Mouse (Mus musculus): ENCODE measurements at regions not wholly inside any gene's neighbourhood (a gene's known extent, or its start where the extent isn't known, plus 50 kb on each side); places are given as distances from the start of the nearest gene placed in this dataset.

GRCm38 (mm10) chr15:26953818-26954385 lies 58.5 kb upstream of the Fbxl7 start:
- 25% methylated on average over 10 of the region's 10 CpGs for WGBS
- Histone ChIP-seq H3K9ac (replicated peaks; ENCODE audit: low read length) (no peak overlapping the region), H3K4me3 (ENCODE audit: low read length) (no peak overlapping the region), H3K36me3 (ENCODE audit: insufficient read depth, low read length) (no peaks in the 10 kb centered on the region), H3K27me3 (ENCODE audit: insufficient read depth, low read length) (no peaks in the 10 kb centered on the region), H3K4me2 (ENCODE audit: low read depth, low read length) (no peak overlapping the region), H3K4me1 (ENCODE audit: insufficient read depth, low read length) (no peaks in the 10 kb centered on the region), H3K9me3 (ENCODE audit: low read length) (no peaks in the 10 kb centered on the region), H3K27ac (no peak overlapping the region)
- ATAC-seq: no peak
- TF ChIP-seq CTCF (IDR thresholded peaks at IDR 0.05; ENCODE audit: low read depth): no peak
- no peak for DNase-seq (ENCODE audit: low spot score)

- DNase-seq (ENCODE audit: low spot score) (no peak), ATAC-seq (no peak)
- no peak for TF ChIP-seq CTCF (IDR thresholded peaks at IDR 0.05; ENCODE audit: low read depth)
- Histone ChIP-seq H3K36me3 (ENCODE audit: insufficient read depth, low read length) (no peaks in the 10 kb centered on the region), H3K9ac (replicated peaks; ENCODE audit: low read length) (no peak overlapping the region), H3K9me3 (ENCODE audit: low read length) (no peaks in the 10 kb centered on the region), H3K27me3 (ENCODE audit: insufficient read depth, low read length) (no peaks in the 10 kb centered on the region), H3K4me1 (ENCODE audit: insufficient read depth, low read length) (no peaks in the 10 kb centered on the region), H3K27ac (no peak overlapping the region), H3K4me2 (ENCODE audit: low read depth, low read length) (no peak overlapping the region), H3K4me3 (ENCODE audit: low read length) (no peak overlapping the region)
- 84% methylated on average over 2 of the region's 2 CpGs for WGBS
Observed at GRCm38 (mm10) chr15:26958980-26959379, 63.6 kb upstream of the Fbxl7 start.

- Histone ChIP-seq H3K36me3 (ENCODE audit: insufficient read depth, low read length) (no peaks in the 10 kb centered on the region), H3K9ac (replicated peaks; ENCODE audit: low read length) (no peak overlapping the region), H3K27ac (no peak overlapping the region), H3K4me2 (ENCODE audit: low read depth, low read length) (no peak overlapping the region), H3K4me3 (ENCODE audit: low read length) (no peak overlapping the region), H3K4me1 (ENCODE audit: insufficient read depth, low read length) (no peaks in the 10 kb centered on the region), H3K27me3 (ENCODE audit: insufficient read depth, low read length) (no peaks in the 10 kb centered on the region), H3K9me3 (ENCODE audit: low read length) (no peaks in the 10 kb centered on the region)
- no peak for ATAC-seq
- no peak for DNase-seq (ENCODE audit: low spot score)
- no peak for TF ChIP-seq CTCF (IDR thresholded peaks at IDR 0.05; ENCODE audit: low read depth)
- WGBS: 25% methylated on average over 5 of the region's 5 CpGs
Observed at GRCm38 (mm10) chr15:26968392-26969025, 73.1 kb upstream of the Fbxl7 start.

- no peak overlapping the region for H3K27ac ChIP-seq
- H3K4me2 ChIP-seq (ENCODE audit: low read depth, low read length): no peak overlapping the region
- TF ChIP-seq CTCF (IDR thresholded peaks at IDR 0.05; ENCODE audit: low read depth): no peak
- H3K36me3 ChIP-seq (ENCODE audit: insufficient read depth, low read length): no peaks in the 10 kb centered on the region
- no peaks in the 10 kb centered on the region for H3K9me3 ChIP-seq (ENCODE audit: low read length)
- no peak overlapping the region for H3K9ac ChIP-seq (replicated peaks; ENCODE audit: low read length)
- H3K4me1 ChIP-seq (ENCODE audit: insufficient read depth, low read length): no peaks in the 10 kb centered on the region
- no peaks in the 10 kb centered on the region for H3K27me3 ChIP-seq (ENCODE audit: insufficient read depth, low read length)
- DNase-seq (ENCODE audit: low spot score) (no peak), ATAC-seq (no peak)
- no peak overlapping the region for H3K4me3 ChIP-seq (ENCODE audit: low read length)
- WGBS: 82% methylated on average over 1 of the region's 1 CpGs
Observed at GRCm38 (mm10) chr15:26970770-26971169, 75.4 kb upstream of the Fbxl7 start.

- H3K4me2 ChIP-seq (ENCODE audit: low read depth, low read length): no peak overlapping the region
- H3K27ac ChIP-seq: no peak overlapping the region
- no peaks in the 10 kb centered on the region for H3K27me3 ChIP-seq (ENCODE audit: insufficient read depth, low read length)
- no peaks in the 10 kb centered on the region for H3K9me3 ChIP-seq (ENCODE audit: low read length)
- no peak for ATAC-seq
- no peaks in the 10 kb centered on the region for H3K4me1 ChIP-seq (ENCODE audit: insufficient read depth, low read length)
- no peak for DNase-seq (ENCODE audit: low spot score)
- TF ChIP-seq CTCF (IDR thresholded peaks at IDR 0.05; ENCODE audit: low read depth): no peak
- no peak overlapping the region for H3K9ac ChIP-seq (replicated peaks; ENCODE audit: low read length)
- H3K36me3 ChIP-seq (ENCODE audit: insufficient read depth, low read length): no peaks in the 10 kb centered on the region
- no peak overlapping the region for H3K4me3 ChIP-seq (ENCODE audit: low read length)
- 54% methylated on average over 1 of the region's 1 CpGs for WGBS
Observed at GRCm38 (mm10) chr15:26993054-26993453, 97.7 kb upstream of the Fbxl7 start.

GRCm38 (mm10) chr15:27009069-27009468 lies 113.7 kb upstream of the Fbxl7 start:
- Histone ChIP-seq H3K4me3 (ENCODE audit: low read length) (no peak overlapping the region), H3K36me3 (ENCODE audit: insufficient read depth, low read length) (no peaks in the 10 kb centered on the region), H3K27me3 (ENCODE audit: insufficient read depth, low read length) (no peaks in the 10 kb centered on the region), H3K9ac (replicated peaks; ENCODE audit: low read length) (no peak overlapping the region), H3K27ac (no peak overlapping the region), H3K4me1 (ENCODE audit: insufficient read depth, low read length) (no peaks in the 10 kb centered on the region), H3K4me2 (ENCODE audit: low read depth, low read length) (no peak overlapping the region), H3K9me3 (ENCODE audit: low read length) (no peaks in the 10 kb centered on the region)
- no peak for TF ChIP-seq CTCF (IDR thresholded peaks at IDR 0.05; ENCODE audit: low read depth)
- WGBS: 76% methylated on average over 4 of the region's 4 CpGs
- ATAC-seq: no peak
- no peak for DNase-seq (ENCODE audit: low spot score)

- Histone ChIP-seq H3K27ac (no peak overlapping the region), H3K36me3 (ENCODE audit: insufficient read depth, low read length) (no peaks in the 10 kb centered on the region), H3K4me1 (ENCODE audit: insufficient read depth, low read length) (no peaks in the 10 kb centered on the region), H3K9me3 (ENCODE audit: low read length) (no peaks in the 10 kb centered on the region), H3K4me2 (ENCODE audit: low read depth, low read length) (no peak overlapping the region), H3K27me3 (ENCODE audit: insufficient read depth, low read length) (no peaks in the 10 kb centered on the region), H3K4me3 (ENCODE audit: low read length) (no peak overlapping the region), H3K9ac (replicated peaks; ENCODE audit: low read length) (no peak overlapping the region)
- peak; percentile 15 for DNase-seq (ENCODE audit: low spot score)
- no peak for TF ChIP-seq CTCF (IDR thresholded peaks at IDR 0.05; ENCODE audit: low read depth)
- ATAC-seq: no peak
- WGBS: 18% methylated on average over 4 of the region's 4 CpGs
Observed at GRCm38 (mm10) chr15:27013906-27014658, 118.7 kb upstream of the Fbxl7 start.
